Mouse (Mus musculus): ENCODE results near the gene Fras1.

DNA sequence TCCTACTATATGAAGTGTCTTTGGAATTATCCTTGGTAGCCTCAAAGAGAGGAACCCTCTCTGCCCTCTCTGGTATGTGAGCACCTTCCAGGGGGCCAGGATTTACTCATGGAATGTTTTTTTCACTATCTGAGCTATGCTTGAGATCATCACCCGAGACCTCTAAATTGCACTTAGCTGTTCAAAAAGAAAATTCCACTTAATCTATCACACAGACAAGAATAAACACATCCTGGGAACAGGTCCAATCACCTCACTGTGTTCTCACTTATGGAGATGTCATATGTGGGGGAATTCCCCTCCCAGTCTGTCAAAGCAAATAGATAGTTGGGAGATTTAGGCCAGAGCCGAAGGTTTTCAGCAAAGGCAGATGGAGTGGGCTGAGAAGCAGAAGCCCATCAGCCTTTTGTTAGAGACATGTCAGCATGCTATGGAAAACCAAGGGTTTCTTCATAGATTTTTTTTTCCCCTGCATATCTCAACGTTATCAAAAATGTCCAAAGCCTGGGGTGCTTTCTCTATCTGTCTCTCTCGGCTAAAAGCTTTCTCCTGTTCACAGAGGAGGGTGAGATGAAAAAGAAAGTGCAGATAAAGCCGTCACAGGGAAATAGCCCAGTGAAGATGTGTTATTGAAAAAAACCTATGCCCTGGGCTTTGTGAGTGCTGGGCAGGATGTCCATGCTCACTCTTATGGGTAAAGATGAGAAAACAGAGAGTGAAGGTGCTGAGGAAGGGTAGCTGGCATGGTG is 249.0 kb downstream of the Fras1 start:
- TF ChIP-seq CTCF (IDR thresholded peaks at IDR 0.05; ENCODE audit: control insufficient read depth, insufficient read depth, insufficient replicate concordance, low read depth, low read length) (no peak), POLR2A (IDR thresholded peaks at IDR 0.05; ENCODE audit: control insufficient read depth, low read depth, low read length) (no peak)

All from testis, adult 2 months (tissue).